Comparison of ENCODE assay signal across 8 mouse cellular contexts in the genomic region with DNA sequence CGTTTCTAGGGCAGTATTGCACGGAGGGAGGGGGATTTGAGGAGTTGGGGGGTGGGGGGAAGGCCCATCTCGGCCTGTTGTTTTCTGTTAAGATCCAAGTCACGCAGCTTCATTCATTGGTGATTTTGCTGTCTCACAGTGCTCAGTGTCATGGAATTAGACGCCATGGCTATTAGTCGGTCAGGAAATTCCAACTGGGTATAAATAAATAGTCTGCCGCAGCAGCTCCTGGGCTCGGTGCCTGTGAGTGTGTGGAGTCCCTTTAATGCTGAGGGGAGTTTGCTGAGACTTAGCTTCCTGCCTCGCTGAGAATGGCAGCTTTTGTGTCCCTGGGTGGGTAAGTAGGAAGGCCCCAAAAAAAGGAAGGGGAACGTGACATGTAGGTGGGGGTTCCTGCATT.
DNase-seq lines count a peak whose midpoint lies in the region; ATAC-seq lines count a peak whose summit lies in the region.

No protein-coding gene starts in this region.

- peak overlapping the region; percentile 3 for H3K4me3 ChIP-seq in heart, embryonic 10.5 days
- H3K4me3 ChIP-seq in kidney, embryonic 16.5 days (ENCODE audit: low read length), result no peak overlapping the region

- no peaks in the 10 kb centered on the region for H3K36me3 ChIP-seq in heart, embryonic 10.5 days
- no peaks in the 10 kb centered on the region for H3K36me3 ChIP-seq in kidney, embryonic 16.5 days (ENCODE audit: insufficient read depth, low read length)

- H3K9me3 ChIP-seq in heart, embryonic 10.5 days, result no peaks in the 10 kb centered on the region
- no peaks in the 10 kb centered on the region; the same call in 1 of the 2 replicates for H3K9me3 ChIP-seq in kidney, embryonic 16.5 days (ENCODE audit: low read length)

- H3K27me3 ChIP-seq in heart, embryonic 10.5 days (ENCODE audit: insufficient read depth, poor library complexity, severe bottlenecking), result no peaks in the 10 kb centered on the region
- no peaks in the 10 kb centered on the region for H3K27me3 ChIP-seq in kidney, embryonic 16.5 days (ENCODE audit: insufficient read depth, low read length)

- peaks cover 35% of the 10 kb centered on the region for H3K4me1 ChIP-seq in heart, embryonic 10.5 days
- H3K4me1 ChIP-seq in kidney, embryonic 16.5 days (ENCODE audit: insufficient read depth, low read length), result peaks cover 30% of the 10 kb centered on the region

- WGBS in heart, embryonic 10.5 days, result 33% methylated on average over 10 of the region's 10 CpGs
- WGBS in kidney, embryonic 16.5 days, result 15% methylated on average over 10 of the region's 10 CpGs

- peak overlapping the region; percentile 23 for H3K4me2 ChIP-seq in kidney, embryonic 16.5 days (replicated peaks; ENCODE audit: low read depth, low read length)

- H3K27ac ChIP-seq in heart, embryonic 10.5 days, result peak overlapping the region; percentile 78
- H3K27ac ChIP-seq in kidney, embryonic 16.5 days (ENCODE audit: low read length), result peak overlapping the region; percentile 78

- H3K9ac ChIP-seq in kidney, embryonic 16.5 days (replicated peaks; ENCODE audit: low read length), result 0 out of 2 replicates have a peak overlapping the region, but pooled peaks have one; percentile 11

- ATAC-seq in kidney, embryonic 16.5 days (ENCODE audit: low FRiP score, low TSS enrichment), result 0 out of 2 replicates have a peak, but pooled peaks have one; percentile 53

- DNase-seq in cerebellum, adult 9-11 months, result peak; percentile 17
- DNase-seq in cerebellum, postnatal 4 days (ENCODE audit: low spot score in 2 of 2), result no peak
- peak; percentile 29 for DNase-seq in embryo, embryonic 9.5 days (ENCODE audit: extremely low spot score)
- no peak for DNase-seq in heart, embryonic 10.5 days (ENCODE audit: low spot score)
- peak; percentile 73 for DNase-seq in lung, postnatal 36 days
- DNase-seq in spleen, adult 12 weeks (ENCODE audit: low spot score), result no peak
- DNase-seq in thymus, adult 18-20 months, result no peak

Comparison
In these comparisons a context has a peak if more than half of its experiments do, and no peak if none do; other contexts are left out.
1. DNase-seq: peak in cerebellum, adult 9-11 months (single experiment), embryo, embryonic 9.5 days (single experiment) and lung, postnatal 36 days (single experiment); none in cerebellum, postnatal 4 days (0 of 2), heart, embryonic 10.5 days (single experiment), spleen, adult 12 weeks (single experiment) and thymus, adult 18-20 months (0 of 2).